Mouse (Mus musculus) urinary bladder, postnatal 25 days (tissue): ENCODE measurements around the gene Clic4.

Experiments used
- DNase-seq: peaks from one replicate; pipeline ENCODE4 v3.0.0; 2022; ENCODE audit warnings: low spot score

The Clic4 gene

GRCm38 (mm10) chr4:135258521-135258920 is 14.1 kb downstream of the Clic4 start:
- DNase-seq, result no peak

GRCm38 (mm10) chr4:135257881-135258476 is 14.6 kb downstream of the Clic4 start:
- no peak for DNase-seq

GRCm38 (mm10) chr4:135256536-135257450 is 15.8 kb downstream of the Clic4 start:
- no peak for DNase-seq

DNA sequence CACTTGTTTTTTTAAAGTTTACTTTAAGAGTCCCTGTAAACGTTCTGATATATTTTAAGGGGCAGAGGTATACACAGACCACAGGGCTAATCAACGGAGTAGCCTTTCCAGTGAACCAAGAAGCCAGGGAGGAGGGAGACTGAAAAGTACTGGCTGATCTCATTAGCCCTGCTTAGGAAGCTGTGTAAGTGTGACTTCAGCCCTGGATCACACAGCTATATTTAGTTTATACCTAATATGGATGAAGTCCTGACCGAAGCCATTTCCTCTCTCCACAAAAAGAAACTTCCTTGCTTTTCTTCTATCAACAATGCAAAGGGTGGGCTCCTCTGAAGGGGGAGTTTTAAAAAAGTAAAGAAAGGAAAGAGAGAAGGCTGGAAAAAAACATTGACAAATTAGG is 17.8 kb downstream of the Clic4 start:
- no peak for DNase-seq

GRCm38 (mm10) chr4:135254321-135254720 is 18.3 kb downstream of the Clic4 start:
- no peak for DNase-seq

GRCm38 (mm10) chr4:135253239-135254039 is 19.2 kb downstream of the Clic4 start:
- no peak for DNase-seq

DNA sequence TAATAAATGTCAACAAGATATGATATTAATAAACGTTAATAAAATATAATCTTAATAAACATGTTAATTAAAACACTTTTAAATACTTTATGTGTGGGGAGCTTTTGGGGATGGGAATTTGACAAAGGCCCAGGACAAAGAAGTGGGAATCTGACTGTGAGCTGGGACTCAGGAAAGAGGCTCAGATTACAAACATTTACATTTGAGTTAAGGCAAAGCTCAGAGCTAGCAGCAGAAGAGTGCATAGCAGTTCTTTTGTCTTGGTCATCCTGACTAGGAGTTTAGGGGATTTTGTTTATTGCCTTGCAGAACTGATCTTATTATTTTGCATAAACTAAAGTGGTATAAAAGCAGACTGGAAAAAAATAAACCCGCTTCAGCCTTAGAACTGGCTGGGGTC is 20.8 kb downstream of the Clic4 start:
- DNase-seq, result no peak

GRCm38 (mm10) chr4:135248250-135249018 is 24.2 kb downstream of the Clic4 start:
- no peak for DNase-seq

DNA sequence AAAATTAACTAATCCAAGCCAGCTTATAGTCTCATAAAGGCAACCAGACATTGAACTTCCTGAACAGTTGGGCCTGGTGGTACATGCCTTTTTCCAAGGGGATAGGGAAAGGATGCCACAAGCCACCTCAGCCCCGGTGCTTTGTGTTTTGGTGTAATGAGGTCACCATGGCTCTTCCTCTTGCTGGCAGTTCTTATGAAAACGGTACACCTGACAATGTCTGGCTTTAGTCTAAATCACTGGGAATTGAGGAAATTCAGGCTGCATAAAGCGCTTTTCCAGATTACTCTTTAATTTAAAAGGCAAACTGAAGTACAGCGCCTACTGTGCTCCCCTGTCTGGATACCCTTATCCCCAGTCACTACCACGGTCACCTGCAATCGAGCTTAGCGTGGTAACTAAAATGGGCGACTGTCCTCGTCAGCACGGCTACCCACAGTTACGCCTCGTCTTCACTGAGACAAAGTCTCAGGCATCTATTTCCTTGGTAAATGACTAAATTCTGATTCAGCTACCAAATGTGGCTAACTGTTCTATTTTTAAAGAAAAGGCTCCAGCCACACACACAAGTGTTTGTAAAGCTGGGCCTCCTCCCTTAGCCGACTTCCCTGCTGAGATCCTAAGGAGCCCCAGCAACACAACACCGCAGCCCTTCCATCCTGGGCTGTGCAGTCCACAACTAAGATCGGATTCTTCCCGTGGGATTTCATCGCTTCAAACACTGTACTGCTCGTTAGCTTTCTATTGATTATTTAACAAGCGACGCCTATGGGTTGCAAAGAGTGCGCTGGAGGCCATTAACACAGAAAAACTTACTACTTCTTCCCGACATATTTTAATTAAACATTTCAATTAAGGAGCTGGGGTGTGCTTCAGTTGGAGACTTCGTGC is 25.5 kb downstream of the Clic4 start:
- DNase-seq, result no peak

GRCm38 (mm10) chr4:135246444-135246843 is 26.2 kb downstream of the Clic4 start:
- no peak for DNase-seq

DNA sequence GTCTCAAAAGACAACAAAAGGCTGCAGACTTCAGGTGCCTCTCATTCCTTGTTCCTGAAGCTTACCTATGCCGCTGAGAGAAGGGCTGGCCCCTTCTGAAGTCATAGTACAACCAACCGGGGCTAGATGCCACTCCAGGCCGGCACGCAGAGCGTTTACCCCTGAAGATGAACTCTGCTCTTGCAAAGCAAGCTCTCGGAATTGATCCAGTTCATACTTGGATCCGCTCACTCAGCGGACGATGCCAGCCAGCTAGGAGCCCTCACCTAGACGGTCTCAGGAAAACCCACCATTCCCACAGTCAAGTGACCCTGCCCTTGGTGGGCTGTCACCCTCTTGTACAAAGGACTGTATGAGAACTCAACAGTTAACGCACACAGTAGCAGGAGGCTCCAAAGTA is 26.8 kb downstream of the Clic4 start:
- no peak for DNase-seq

DNA sequence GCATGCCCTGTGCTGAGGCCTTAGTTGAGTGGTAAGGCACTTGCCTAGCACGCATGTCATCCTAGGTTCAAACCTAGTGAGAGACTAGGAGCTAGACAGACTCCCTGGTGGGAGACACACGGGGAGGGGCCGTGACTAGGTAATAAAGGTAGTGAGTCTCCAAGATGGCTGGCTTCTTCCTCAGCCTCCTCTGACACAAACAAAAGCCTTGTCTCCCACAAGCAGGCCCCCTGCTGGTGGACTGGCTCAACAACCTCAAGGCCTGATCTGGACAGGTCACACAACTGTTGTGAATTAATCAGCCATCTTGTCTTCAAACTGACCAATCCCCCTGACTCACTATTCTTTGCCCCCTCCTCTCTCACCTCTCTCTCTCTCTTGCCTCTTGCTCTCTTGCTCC is 28.3 kb downstream of the Clic4 start:
- DNase-seq, result no peak

GRCm38 (mm10) chr4:135242913-135243541 is 29.6 kb downstream of the Clic4 start:
- no peak for DNase-seq

DNA sequence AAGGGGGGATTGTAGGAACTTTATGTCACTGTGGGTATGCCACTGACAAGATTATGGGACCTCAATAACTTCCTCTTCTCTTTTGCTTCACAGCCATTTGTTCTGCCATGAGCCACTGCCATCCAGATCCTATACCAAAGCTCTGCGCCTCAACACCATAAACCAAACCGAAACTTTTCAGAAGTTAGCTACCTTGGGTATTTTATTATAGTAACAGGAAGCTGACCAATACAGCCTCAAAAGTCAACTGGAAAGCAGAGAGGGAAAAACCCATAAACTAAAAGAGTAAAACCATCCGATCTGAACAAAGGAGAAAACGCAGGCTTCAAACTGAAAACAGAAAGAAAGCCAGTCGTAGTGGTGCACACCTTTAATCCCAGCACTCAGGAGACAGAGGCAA is 30.2 kb downstream of the Clic4 start:
- no peak for DNase-seq

GRCm38 (mm10) chr4:135241669-135242068 is 30.9 kb downstream of the Clic4 start:
- DNase-seq, result no peak

- no peak for DNase-seq
Measured at GRCm38 (mm10) chr4:135241106-135241505, 31.5 kb downstream of the Clic4 start.

DNA sequence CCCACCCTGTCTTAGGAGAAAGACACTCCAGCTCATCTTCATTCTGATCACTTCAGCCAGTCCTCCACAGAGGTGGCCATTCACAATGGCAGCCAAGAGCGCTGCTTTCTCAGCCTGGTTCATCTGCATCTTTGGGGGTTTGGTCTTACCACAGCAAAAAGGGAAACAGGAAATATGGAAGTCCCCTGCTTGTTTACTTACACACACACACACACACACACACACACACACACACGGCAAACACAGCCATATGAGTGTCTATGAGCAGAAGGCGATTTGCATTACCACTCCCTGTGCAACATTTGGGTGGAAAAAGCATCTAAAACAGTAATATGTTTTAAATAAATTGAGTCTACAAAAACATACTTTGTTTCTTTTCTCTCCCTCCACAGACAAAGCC is 32.3 kb downstream of the Clic4 start:
- DNase-seq, result no peak

GRCm38 (mm10) chr4:135238706-135239510 is 33.7 kb downstream of the Clic4 start:
- DNase-seq, result no peak

DNA sequence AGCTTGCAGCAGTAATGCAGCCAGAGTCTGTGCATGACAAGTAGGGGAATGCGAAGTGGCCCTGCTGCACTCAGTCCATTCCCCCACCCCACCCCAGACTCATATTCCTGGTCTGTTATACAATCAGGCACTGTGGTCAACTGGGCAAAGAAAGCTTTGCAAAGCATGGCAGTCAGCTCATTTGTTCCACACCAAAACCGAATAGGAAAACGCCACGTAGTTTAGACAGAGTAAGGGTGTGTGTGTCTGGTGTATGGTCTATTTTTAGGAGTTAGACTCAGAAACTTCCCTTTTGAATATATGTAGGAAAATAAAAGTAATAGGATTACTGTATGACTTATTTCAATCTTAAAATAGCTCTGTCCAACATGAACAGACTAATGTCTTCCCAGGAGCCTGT is 36.0 kb downstream of the Clic4 start:
- no peak for DNase-seq

- no peak for DNase-seq
Measured at GRCm38 (mm10) chr4:135235546-135235945, 37.1 kb downstream of the Clic4 start.
